Mouse (Mus musculus) MEL (cell line): ENCODE measurements around the gene Ccm2. TPM values are rescaled to one million over a fixed set of nuclear protein-coding genes. Genes with fewer than 3 reads are reported as not detected.

Experiments
- DNase-seq: peaks from one replicate; pipeline ENCODE4 v3.0.0; 2011; ENCODE audit warnings: low read depth, low spot score
- H3K27ac ChIP-seq: 2 replicates; pipeline ENCODE4 v1.5.1; 2012; ENCODE audit warnings: low read depth, mild to moderate bottlenecking, control low read depth, low read length, moderate library complexity; ENCODE audit not compliant: control insufficient read depth
- H3K27me3 ChIP-seq, 2 experiments: fragments of 150-350 bp in 1 of 2; sonication (generic) in 1 of 2; 2 replicates each; pipeline ENCODE4 v1.6.1; 2012; ENCODE audit warnings: low read length in 2 of 2, mild to moderate bottlenecking in 2 of 2, improper control_type of control experiment in 1 of 2, moderate library complexity in 1 of 2; ENCODE audit not compliant: insufficient read depth in 2 of 2, control insufficient read depth in 1 of 2
- H3K36me3 ChIP-seq, 2 experiments: 2 replicates each; pipeline ENCODE4 v1.6.1; 2012 to 2014; ENCODE audit warnings: low read length in 2 of 2, improper control_type of control experiment in 1 of 2, inconsistent platforms in 1 of 2, mild to moderate bottlenecking in 1 of 2; ENCODE audit not compliant: insufficient read depth in 2 of 2, control insufficient read depth in 1 of 2
- H3K4me1 ChIP-seq, 2 experiments: fragments of 150-350 bp in 1 of 2; sonication (generic) in 1 of 2; 2 replicates each; pipeline ENCODE4 v1.6.1; 2012; ENCODE audit warnings: low read length in 2 of 2, improper control_type of control experiment in 1 of 2, mild to moderate bottlenecking in 1 of 2; ENCODE audit not compliant: insufficient read depth in 2 of 2, control insufficient read depth in 1 of 2
- H3K4me3 ChIP-seq, 2 experiments: fragments of 150-350 bp in 1 of 2; sonication (generic) in 1 of 2; 2 replicates each; pipeline ENCODE4 v1.5.1; 2012; ENCODE audit warnings: low read depth in 2 of 2, low read length in 2 of 2, mild to moderate bottlenecking in 2 of 2, moderate library complexity in 2 of 2, control low read depth in 1 of 2, improper control_type of control experiment in 1 of 2; ENCODE audit not compliant: control insufficient read depth in 1 of 2, insufficient read depth in 1 of 2
- H3K79me2 ChIP-seq: 2 replicates; pipeline ENCODE4 v1.6.1; 2012; ENCODE audit warnings: mild to moderate bottlenecking, low read length, moderate library complexity; ENCODE audit not compliant: control insufficient read depth, poor library complexity, insufficient read depth
- H3K9ac ChIP-seq: 2 replicates; pipeline ENCODE4 v1.6.1; 2012; ENCODE audit warnings: low read depth, mild to moderate bottlenecking, control low read depth, low read length, moderate library complexity; ENCODE audit not compliant: control insufficient read depth, poor library complexity, severe bottlenecking
- H3K9me3 ChIP-seq: fragments of 150-350 bp; sonication (generic); replicated peaks from 2 replicates; pipeline ENCODE4 v1.6.1; 2012; ENCODE audit warnings: mild to moderate bottlenecking, low read length, improper control_type of control experiment, moderate library complexity; ENCODE audit not compliant: insufficient read depth
- CHD1 ChIP-seq: IDR thresholded peaks from 2 replicates; pipeline ENCODE4 v1.6.1; 2012; ENCODE audit warnings: low read depth, mild to moderate bottlenecking, inconsistent platforms, low read length, improper control_type of control experiment
- CTCF ChIP-seq, 3 experiments: IDR thresholded peaks in 2 of 3; conservative IDR thresholded peaks in 1 of 3; 2 replicates each; pipeline ENCODE4 v1.5.1; 2011 to 2012; ENCODE audit warnings: low read length in 3 of 3, low read depth in 2 of 3, mild to moderate bottlenecking in 2 of 3, improper control_type of control experiment in 1 of 3, inconsistent platforms in 1 of 3, mixed read lengths in 1 of 3, moderate library complexity in 1 of 3; ENCODE audit not compliant: control insufficient read depth in 1 of 3, insufficient read depth in 1 of 3, poor library complexity in 1 of 3, severe bottlenecking in 1 of 3
- GATA1 ChIP-seq: IDR thresholded peaks from 2 replicates; pipeline ENCODE4 v1.6.1; 2011; ENCODE audit warnings: low read depth, low read length, improper control_type of control experiment
- JUND ChIP-seq: IDR thresholded peaks from 2 replicates; pipeline ENCODE4 v1.6.1; 2011; ENCODE audit warnings: low read depth, mild to moderate bottlenecking, improper control_type of control experiment, low read length
- KAT2A ChIP-seq: conservative IDR thresholded peaks from 2 replicates; pipeline ENCODE4 v1.6.1; 2012; ENCODE audit warnings: low read depth, low read length, improper control_type of control experiment, inconsistent platforms
- MAFK ChIP-seq: IDR thresholded peaks from 2 replicates; pipeline ENCODE4 v1.6.1; 2011; ENCODE audit warnings: low read depth, mild to moderate bottlenecking, low read length, improper control_type of control experiment, borderline replicate concordance
- MEF2A ChIP-seq: IDR thresholded peaks from 2 replicates; pipeline ENCODE4 v1.6.1; 2014; ENCODE audit warnings: low read depth, mild to moderate bottlenecking, inconsistent platforms, low read length, improper control_type of control experiment; ENCODE audit not compliant: poor library complexity, insufficient replicate concordance, severe bottlenecking; ENCODE audit errors: extremely low read depth
- NELFE ChIP-seq: IDR thresholded peaks from 2 replicates; pipeline ENCODE4 v1.6.1; 2011; ENCODE audit warnings: low read depth, low read length, improper control_type of control experiment
- NRF1 ChIP-seq: IDR thresholded peaks from 2 replicates; pipeline ENCODE4 v1.6.1; 2014; ENCODE audit warnings: low read depth, mild to moderate bottlenecking, inconsistent platforms, low read length, improper control_type of control experiment, moderate library complexity; ENCODE audit not compliant: poor library complexity, insufficient read depth, severe bottlenecking
- POLR2A ChIP-seq, 2 experiments: IDR thresholded peaks; 2 replicates each; pipeline ENCODE4 v1.6.1; 2011 to 2012; ENCODE audit warnings: low read length in 2 of 2, mild to moderate bottlenecking in 2 of 2, control low read depth in 1 of 2, improper control_type of control experiment in 1 of 2, low read depth in 1 of 2, moderate library complexity in 1 of 2; ENCODE audit not compliant: control insufficient read depth in 1 of 2, insufficient read depth in 1 of 2, poor library complexity in 1 of 2
- POLR2AphosphoS2 ChIP-seq: IDR thresholded peaks from 2 replicates; pipeline ENCODE4 v1.6.1; 2011; ENCODE audit warnings: low read length, improper control_type of control experiment
- SIN3A ChIP-seq: IDR thresholded peaks from 2 replicates; pipeline ENCODE4 v1.6.1; 2012; ENCODE audit warnings: low read length, improper control_type of control experiment, inconsistent platforms
- TAL1 ChIP-seq: IDR thresholded peaks from 2 replicates; pipeline ENCODE4 v1.6.1; 2012; ENCODE audit warnings: mild to moderate bottlenecking, inconsistent platforms, low read length, moderate library complexity, mixed read lengths
- UBTF ChIP-seq: IDR thresholded peaks from 2 replicates; pipeline ENCODE4 v1.6.1; 2012; ENCODE audit warnings: low read depth, mild to moderate bottlenecking, inconsistent platforms, low read length, improper control_type of control experiment, moderate library complexity, borderline replicate concordance; ENCODE audit not compliant: insufficient read depth
- ZC3H11A ChIP-seq: IDR thresholded peaks from 2 replicates; pipeline ENCODE4 v1.6.1; 2012; ENCODE audit warnings: low read depth, mild to moderate bottlenecking, inconsistent platforms, low read length, improper control_type of control experiment
- ZNF384 ChIP-seq: IDR thresholded peaks from 2 replicates; pipeline ENCODE4 v1.6.1; 2012; ENCODE audit warnings: low read depth, mild to moderate bottlenecking, inconsistent platforms, low read length, improper control_type of control experiment
- polyA plus RNA-seq, 2 experiments: library from polyadenylated mRNA; stranded (reverse) in 1 of 2; unstranded in 1 of 2; fragments of >175 nt in 1 of 2; fragments of >200 nt in 1 of 2; gene quantifications; 2 replicates each; pipeline versions ENCODE4 v1.2.1 to v1.2.4; 2012; ENCODE audit warnings: low replicate concordance in 2 of 2, low read depth in 1 of 2; ENCODE audit not compliant: insufficient read length in 2 of 2, insufficient read depth in 1 of 2, missing spikeins in 1 of 2
- total RNA-seq: library from RNA; depleted of rRNA; stranded (reverse); fragments of 300-350 nt; gene quantifications from 2 replicates; pipeline ENCODE4 v1.2.3, GENCODE M21; 2012

Ccm2 gene
- total and polyA plus RNA-seq, 3 experiments: 49.2 to 66.4 TPM; not detected in 1

GRCm38 (mm10) chr11:6602662-6603061 lies 56.0 kb downstream of the Ccm2 start:
- H3K9ac ChIP-seq: no peak overlapping the region
- no peak overlapping the region for H3K27ac ChIP-seq
- DNase-seq: no peak
- H3K4me1 ChIP-seq: peaks cover 0 to 12% of the 10 kb centered on the region in 2 experiments; a peak in 2 of 4 replicates
- H3K36me3 ChIP-seq: no peaks in the 10 kb centered on the region
- H3K9me3 ChIP-seq: no peaks in the 10 kb centered on the region
- TF ChIP-seq NELFE (no peak), CHD1 (no peak), UBTF (no peak), ZNF384 (no peak), ZC3H11A (no peak), MAFK (no peak), POLR2A (IDR thresholded peaks at IDR 0.05; ENCODE audit: control insufficient read depth in 1 of 2, insufficient read depth in 1 of 2, low read depth in 1 of 2, low read length in 2 of 2, poor library complexity in 1 of 2) (no peak)
- H3K27me3 ChIP-seq: no peaks in the 10 kb centered on the region
- H3K79me2 ChIP-seq: no peaks in the 10 kb centered on the region
- no peak overlapping the region for H3K4me3 ChIP-seq

- Histone ChIP-seq H3K27ac (no peak overlapping the region), H3K36me3 (no peaks in the 10 kb centered on the region), H3K27me3 (no peaks in the 10 kb centered on the region), H3K9me3 (no peaks in the 10 kb centered on the region)
- DNase-seq: no peak
- no peak for TF ChIP-seq GATA1
- no peak for TF ChIP-seq MAFK
- no peak for TF ChIP-seq MEF2A
- TF ChIP-seq NRF1: no peak
- no peak for TF ChIP-seq ZNF384
- no peak for TF ChIP-seq UBTF
- TF ChIP-seq POLR2AphosphoS2: no peak
- TF ChIP-seq KAT2A: no peak
- TF ChIP-seq POLR2A (IDR thresholded peaks at IDR 0.05; ENCODE audit: control insufficient read depth in 1 of 2, insufficient read depth in 1 of 2, low read depth in 1 of 2, low read length in 2 of 2, poor library complexity in 1 of 2): no peak
- no peak for TF ChIP-seq ZC3H11A
- no peak for TF ChIP-seq CTCF (IDR thresholded peaks at IDR 0.05 in 2 of 3, conservative IDR thresholded peaks at IDR 0.05 in 1 of 3; ENCODE audit: control insufficient read depth in 1 of 3, insufficient read depth in 1 of 3, low read depth in 2 of 3, low read length in 3 of 3, poor library complexity in 1 of 3, severe bottlenecking in 1 of 3)
- no peak for TF ChIP-seq SIN3A
- no peak for TF ChIP-seq CHD1
- TF ChIP-seq TAL1: no peak
- no peak for TF ChIP-seq JUND
- TF ChIP-seq, all 39 proteins: peak for 0
- Histone ChIP-seq H3K9ac (no peak overlapping the region), H3K79me2 (no peaks in the 10 kb centered on the region), H3K4me3 (no peak overlapping the region), H3K4me1 (peaks cover 0 to 12% of the 10 kb centered on the region in 2 experiments; a peak in 2 of 4 replicates)
Observed at GRCm38 (mm10) chr11:6603224-6603623, 56.5 kb downstream of the Ccm2 start.
